Mouse (Mus musculus) retina, postnatal 1 day (tissue): Measurements from ENCODE around the gene Atf6b.

ENCODE experiments used
- DNase-seq: peaks from one replicate; pipeline ENCODE4 v3.0.0-alpha.2; 2012

Gene Atf6b

DNA sequence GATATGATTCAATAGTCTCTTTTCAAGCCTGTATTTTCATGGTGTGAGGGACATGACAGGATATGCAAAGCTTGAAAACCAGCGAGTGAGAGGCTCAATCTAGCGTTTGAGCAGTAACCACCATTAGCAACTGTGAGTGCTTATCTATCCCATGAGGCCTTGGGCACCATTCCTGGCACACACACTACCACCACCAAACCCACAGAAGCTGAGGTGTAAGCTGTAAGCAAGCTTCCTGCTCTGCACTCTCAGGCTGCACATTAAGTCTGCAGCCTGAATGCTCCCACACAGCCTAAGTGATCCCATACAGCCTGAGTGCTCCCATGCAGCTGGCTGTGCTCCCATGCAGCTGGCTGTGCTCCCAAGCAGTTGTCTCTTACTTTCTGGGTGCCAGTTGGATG lies 53.7 kb downstream of the Atf6b start:
- no peak for DNase-seq
